Mouse (Mus musculus) 3134 (cell line): ENCODE results near the gene Fuom.

ENCODE experiments used
- DNase-seq: peaks from one replicate; pipeline ENCODE4 v3.0.0-alpha.2; 2011; ENCODE audit warnings: low spot score; ENCODE audit not compliant: insufficient read length; ENCODE audit errors: extremely low read depth

Fuom gene

DNA sequence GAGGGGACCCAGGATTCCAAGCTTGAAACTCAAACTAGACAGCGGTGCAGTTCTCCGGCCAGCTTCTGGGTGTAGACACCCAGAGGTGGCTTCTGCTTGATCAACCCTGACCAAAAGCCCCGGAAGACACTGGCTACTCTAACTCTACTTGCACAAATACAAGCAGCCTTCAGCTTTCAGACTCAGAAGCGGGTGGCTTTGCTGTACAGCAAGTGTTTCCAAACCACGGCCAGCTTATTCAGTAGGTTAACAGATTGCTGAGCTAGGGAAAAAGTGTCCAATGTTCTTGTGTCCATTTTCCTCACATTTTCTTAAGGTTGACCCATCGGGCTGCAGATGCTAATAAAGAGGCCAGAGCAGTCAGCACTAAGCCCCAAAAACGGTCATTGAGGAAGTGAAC lies 43.7 kb downstream of the Fuom start:
- no peak for DNase-seq

DNA sequence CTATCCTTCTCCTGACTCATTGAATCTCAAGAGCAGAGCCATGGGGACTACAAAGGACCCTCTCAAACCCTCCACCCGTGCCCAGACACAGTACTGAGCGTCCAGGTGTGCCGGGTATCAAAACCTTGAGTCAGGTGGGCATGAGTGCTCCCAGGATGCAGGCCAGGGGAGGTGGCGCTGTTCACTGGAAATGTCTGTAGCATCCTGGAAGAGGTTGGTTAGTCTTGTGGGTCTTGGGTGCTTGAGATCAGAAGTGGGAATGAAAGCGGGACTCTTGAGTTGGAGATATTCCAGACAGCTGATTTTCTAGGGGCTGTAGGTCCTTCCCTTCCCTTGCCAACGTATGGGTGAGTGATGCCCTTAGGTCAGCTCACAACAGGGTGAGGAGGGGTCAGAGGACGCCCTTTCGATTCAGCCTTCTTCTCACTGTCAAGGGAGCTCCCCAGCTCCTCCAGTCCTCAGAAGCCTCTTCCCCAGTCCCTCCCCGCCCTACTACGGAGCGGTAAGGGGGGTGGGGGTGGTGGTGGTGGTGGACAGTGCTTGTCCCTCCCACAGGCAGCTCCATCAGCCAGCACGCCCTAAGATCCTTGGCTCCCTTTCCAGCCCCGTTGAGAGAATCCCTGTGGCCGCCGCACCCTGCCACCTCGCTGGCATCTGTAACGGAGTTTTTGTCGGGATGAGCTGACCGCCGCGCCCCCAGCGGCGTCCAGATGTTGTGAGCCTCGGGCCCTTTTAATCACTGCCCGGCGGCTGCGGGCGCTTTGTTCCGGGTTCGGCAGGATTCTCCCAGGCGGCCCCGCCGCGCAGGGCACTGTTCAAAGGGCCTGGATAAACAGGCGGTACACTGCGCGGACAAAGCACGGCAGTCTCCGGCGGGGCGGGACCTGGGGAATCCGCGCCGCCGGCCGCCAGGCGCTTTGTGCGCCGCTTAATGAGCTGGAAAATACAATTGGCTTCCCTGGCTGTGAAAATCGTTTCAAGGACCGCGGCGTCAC lies 44.5 kb downstream of the Fuom start:
- DNase-seq = peak; percentile 75

DNA sequence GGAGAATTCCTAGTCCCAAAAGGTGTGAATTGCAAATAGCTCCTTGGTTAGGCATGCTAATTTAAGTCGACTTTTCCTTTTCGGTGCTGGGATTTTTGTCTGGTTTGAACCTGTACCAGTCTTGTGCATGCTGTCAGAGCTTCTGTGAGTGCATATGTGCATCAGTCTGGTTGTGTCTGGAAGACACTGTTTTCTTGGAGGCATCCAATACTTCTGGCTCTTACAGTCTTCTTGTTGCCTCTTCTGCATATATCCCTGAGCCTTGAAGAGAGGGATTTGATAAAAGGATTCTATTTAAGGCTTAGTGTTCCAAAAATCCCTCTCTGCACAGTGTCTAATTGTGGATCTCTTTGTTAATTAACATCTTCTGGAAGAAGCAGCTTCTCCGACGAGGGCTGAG lies 48.1 kb downstream of the Fuom start:
- DNase-seq = no peak

DNA sequence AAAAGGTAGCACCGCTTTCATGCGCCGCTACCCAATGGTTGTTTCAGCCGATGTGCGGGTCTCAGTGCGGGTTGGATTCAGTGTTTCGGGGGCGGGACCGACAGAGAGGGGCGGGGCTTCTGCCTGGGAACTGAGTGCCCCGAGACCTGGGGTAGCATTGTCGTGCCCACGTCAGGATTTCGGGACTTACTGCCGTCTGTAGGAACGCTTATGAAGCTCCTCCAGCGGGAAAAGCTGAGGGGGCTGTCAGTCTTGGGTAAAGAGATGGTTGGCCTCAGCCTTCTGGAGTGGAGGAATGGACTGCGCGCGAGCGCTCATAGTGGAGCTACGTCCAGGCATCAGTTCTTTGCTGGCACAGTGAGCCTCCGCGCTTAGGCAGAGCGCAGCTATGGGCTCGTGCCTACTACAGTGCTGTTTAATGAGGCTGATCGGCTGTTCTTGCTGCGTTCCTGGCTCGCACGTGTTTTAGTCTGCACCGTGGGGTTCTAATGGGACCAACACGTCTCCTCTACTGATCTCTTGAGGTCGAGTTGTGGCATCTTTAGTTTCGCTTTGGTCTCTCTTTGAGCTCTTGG lies 53.0 kb downstream of the Fuom start:
- DNase-seq = no peak

DNA sequence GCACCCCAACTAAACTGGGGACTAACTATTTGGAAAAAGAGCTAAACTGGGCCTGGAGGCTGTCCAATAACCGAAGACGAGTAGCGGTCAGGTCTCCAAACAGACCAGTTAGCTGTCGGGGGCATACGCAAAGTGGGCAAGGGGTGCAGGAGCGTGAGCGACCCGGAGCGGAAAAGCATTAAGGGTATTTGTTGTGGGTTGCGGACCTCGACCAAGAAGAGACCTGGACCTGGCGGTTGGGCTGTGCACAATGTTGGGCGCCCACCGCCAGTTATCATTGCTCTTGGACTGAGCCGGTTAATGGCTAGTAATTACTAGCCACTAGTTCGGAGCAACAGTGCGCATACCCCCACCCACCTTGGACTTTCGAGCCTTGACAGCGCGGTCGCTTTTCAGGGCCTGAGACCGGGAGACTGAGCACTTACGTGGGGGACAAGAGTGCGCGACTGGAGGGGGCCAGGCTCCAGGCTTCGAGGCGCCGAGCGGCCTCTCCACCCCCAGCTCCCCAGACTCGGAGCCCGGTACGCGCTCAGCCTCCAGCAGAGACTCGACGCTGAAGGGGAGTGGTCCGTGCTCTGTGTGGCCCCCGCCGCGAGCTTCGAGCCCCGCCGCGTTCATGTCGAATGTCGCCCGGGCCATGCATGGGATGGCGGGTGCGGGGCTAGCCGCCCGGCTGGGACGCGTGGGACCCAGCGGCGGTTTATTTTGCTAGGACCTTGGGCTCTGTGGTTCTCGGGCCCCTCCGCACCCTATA lies 53.7 kb downstream of the Fuom start, which contains the start of gene Msx3:
Gene Msx3 (minus strand): TSS at position 729 of the 754 bp plus-strand sequence.
- DNase-seq = no peak

DNA sequence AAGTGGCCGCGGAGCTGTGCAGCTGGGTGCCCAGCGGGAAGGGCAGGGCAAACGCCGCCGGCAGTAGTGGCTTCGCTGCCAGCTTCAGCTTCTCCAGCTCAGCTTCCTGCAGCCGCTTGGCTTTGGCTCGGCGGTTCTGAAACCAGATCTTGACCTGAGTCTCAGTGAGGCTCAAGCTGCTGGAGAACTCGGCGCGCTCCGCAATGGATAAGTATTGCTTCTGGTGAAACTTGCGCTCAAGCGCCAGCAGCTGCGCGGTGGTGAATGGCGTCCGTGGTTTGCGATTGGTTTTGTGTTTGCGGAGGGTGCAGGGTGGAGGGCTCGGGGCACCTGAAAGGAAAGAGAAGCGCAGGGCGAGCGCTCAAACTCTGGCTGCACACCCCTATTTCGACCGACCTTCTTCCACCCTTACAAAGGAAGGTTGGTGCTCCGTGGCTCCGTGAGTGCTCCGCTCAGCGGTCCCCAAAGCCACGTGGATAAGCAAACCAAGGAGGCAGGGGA lies 54.4 kb downstream of the Fuom start:
- DNase-seq = no peak
